In the genomic region with DNA sequence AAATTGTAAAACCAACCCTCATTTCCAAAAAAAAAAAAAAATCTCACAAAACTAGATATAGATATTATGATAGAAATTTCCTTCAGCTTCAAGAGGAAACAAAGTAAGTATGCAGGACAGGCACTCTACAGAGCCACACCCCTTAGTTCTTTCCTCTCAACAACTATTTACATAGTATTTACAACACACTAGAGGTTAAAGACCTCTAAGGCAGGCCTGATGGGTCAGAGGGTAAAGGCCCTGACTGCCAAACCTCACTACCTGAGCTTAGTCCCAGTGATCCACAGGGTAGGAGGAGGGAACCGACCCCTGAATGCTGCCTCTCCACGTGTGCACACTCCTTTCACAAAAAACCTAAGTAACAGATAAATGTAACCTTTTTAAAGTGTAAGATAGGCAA, we compare ENCODE assay signal across 17 mouse cellular contexts.
"Had no signal": no experiment of that assay in that cellular context is flagged by ENCODE, and none has a peak within 500 bp of the region (broad histone marks: within the 10 kb centered on the region; RNA-seq: fewer than 3 reads in every experiment).

No protein-coding gene starts in this region.

- H3K36me3 ChIP-seq: limb, embryonic 12.5 days; liver, embryonic 13.5 days; midbrain, embryonic 10.5 days; neural tube, embryonic 15.5 days; stomach, embryonic 15.5 days had no signal

- H3K9ac ChIP-seq: limb, embryonic 12.5 days; liver, embryonic 13.5 days; neural tube, embryonic 15.5 days; stomach, embryonic 15.5 days had no signal

- H3K4me2 ChIP-seq: limb, embryonic 12.5 days; liver, embryonic 13.5 days; neural tube, embryonic 15.5 days; stomach, embryonic 15.5 days had no signal

- DNase-seq: kidney, adult 11 months; kidney, adult 9 months; kidney, postnatal 36 days; liver, embryonic 13.5 days; lung, adult 2 months; lung, postnatal 36 days; midbrain, embryonic 14.5 days; right cerebral cortex, postnatal 4 days; thymus, postnatal 4 days had no signal

- H3K9me3 ChIP-seq: limb, embryonic 12.5 days; liver, embryonic 13.5 days; midbrain, embryonic 10.5 days; neural tube, embryonic 15.5 days; stomach, embryonic 15.5 days had no signal

- H3K4me3 ChIP-seq: layer of hippocampus, adult 2 months; limb, embryonic 12.5 days; liver, embryonic 13.5 days; midbrain, embryonic 10.5 days; myocyte; neural tube, embryonic 15.5 days; stomach, embryonic 15.5 days had no signal

- H3K27ac ChIP-seq: kidney, postnatal 0 days; layer of hippocampus, adult 2 months; limb, embryonic 12.5 days; liver, embryonic 13.5 days; midbrain, embryonic 10.5 days; neural tube, embryonic 15.5 days; stomach, embryonic 15.5 days had no signal

- H3K4me1 ChIP-seq: limb, embryonic 12.5 days; stomach, embryonic 15.5 days had no signal

- H3K27me3 ChIP-seq: limb, embryonic 12.5 days; liver, embryonic 13.5 days; neural tube, embryonic 15.5 days; stomach, embryonic 15.5 days had no signal

- ATAC-seq: lung, postnatal 0 days had no signal
